Mouse (Mus musculus) E14TG2a.4 (cell line): ENCODE measurements around the gene Nup107.

ENCODE experiments used
- H3K27me3 ChIP-seq: 2 replicates; pipeline ENCODE4 v1.6.1; 2014; ENCODE audit warnings: low read length, control low read depth; ENCODE audit not compliant: insufficient read depth
- H3K36me3 ChIP-seq: 2 replicates; pipeline ENCODE4 v1.6.1; 2014; ENCODE audit warnings: low read length, control low read depth; ENCODE audit not compliant: insufficient read depth
- H3K4me1 ChIP-seq: replicated peaks from 2 replicates; pipeline ENCODE4 v1.6.1; 2014; ENCODE audit warnings: low read depth, low read length, control low read depth
- H3K4me3 ChIP-seq: replicated peaks from 2 replicates; pipeline ENCODE4 v1.5.1; 2014; ENCODE audit warnings: mild to moderate bottlenecking, low read length
- H3K9me3 ChIP-seq: 2 replicates; pipeline ENCODE4 v1.6.1; 2014; ENCODE audit warnings: low read length, control low read depth
- CTCF ChIP-seq: conservative IDR thresholded peaks from 2 replicates; pipeline ENCODE4 v1.5.1; 2014; ENCODE audit warnings: low read length
- NANOG ChIP-seq: IDR thresholded peaks from 2 replicates; pipeline ENCODE4 v1.6.1; 2014; ENCODE audit warnings: borderline replicate concordance, low read length, mixed read lengths
- POU5F1 ChIP-seq: IDR thresholded peaks from 2 replicates; pipeline ENCODE4 v1.6.1; 2014; ENCODE audit warnings: low read length, borderline replicate concordance

The Nup107 gene

GRCm38 (mm10) chr10:117778951-117779350 lies 13.6 kb downstream of the Nup107 start:
- peaks cover 20% of the 10 kb centered on the region for H3K4me1 ChIP-seq
- TF ChIP-seq CTCF (no peak), NANOG (no peak), POU5F1 (no peak)
- no peak overlapping the region for H3K4me3 ChIP-seq
- H3K27me3 ChIP-seq, result no peaks in the 10 kb centered on the region
- no peaks in the 10 kb centered on the region for H3K9me3 ChIP-seq
- H3K36me3 ChIP-seq, result peaks cover 98% of the 10 kb centered on the region

GRCm38 (mm10) chr10:117778328-117778910 lies 14.1 kb downstream of the Nup107 start:
- Histone ChIP-seq H3K4me3 (no peak overlapping the region), H3K27me3 (no peaks in the 10 kb centered on the region), H3K9me3 (no peaks in the 10 kb centered on the region), H3K36me3 (peaks cover 98% of the 10 kb centered on the region), H3K4me1 (peaks cover 20% of the 10 kb centered on the region)
- no peak for TF ChIP-seq CTCF
- no peak for TF ChIP-seq POU5F1
- no peak for TF ChIP-seq NANOG

GRCm38 (mm10) chr10:117777501-117778327 lies 14.8 kb downstream of the Nup107 start:
- TF ChIP-seq NANOG (no peak), CTCF (no peak), POU5F1 (no peak)

GRCm38 (mm10) chr10:117777103-117777470 lies 15.4 kb downstream of the Nup107 start:
- Histone ChIP-seq H3K27me3 (no peaks in the 10 kb centered on the region), H3K4me1 (peaks cover 20% of the 10 kb centered on the region), H3K9me3 (no peaks in the 10 kb centered on the region), H3K4me3 (no peak overlapping the region), H3K36me3 (peaks cover 98% of the 10 kb centered on the region)
- no peak for TF ChIP-seq POU5F1
- no peak for TF ChIP-seq NANOG
- TF ChIP-seq CTCF, result no peak

More at GRCm38 (mm10) chr10:117777501-117778327, 14.8 kb downstream of the Nup107 start:
- Histone ChIP-seq H3K36me3 (peaks cover 98% of the 10 kb centered on the region), H3K4me3 (no peak overlapping the region), H3K4me1 (peaks cover 20% of the 10 kb centered on the region), H3K27me3 (no peaks in the 10 kb centered on the region), H3K9me3 (no peaks in the 10 kb centered on the region)

- peaks cover 20% of the 10 kb centered on the region for H3K4me1 ChIP-seq
- no peak for TF ChIP-seq NANOG
- TF ChIP-seq CTCF, result no peak
- TF ChIP-seq POU5F1, result no peak
- no peak overlapping the region for H3K4me3 ChIP-seq
- H3K36me3 ChIP-seq, result peaks cover 98% of the 10 kb centered on the region
- H3K9me3 ChIP-seq, result no peaks in the 10 kb centered on the region
- H3K27me3 ChIP-seq, result no peaks in the 10 kb centered on the region
These were observed 16.0 kb downstream of the Nup107 start for GRCm38 (mm10) chr10:117776281-117777102.

- no peak overlapping the region for H3K4me3 ChIP-seq
- TF ChIP-seq POU5F1, result no peak
- TF ChIP-seq NANOG, result no peak
- no peak for TF ChIP-seq CTCF
- H3K9me3 ChIP-seq, result no peaks in the 10 kb centered on the region
- H3K4me1 ChIP-seq, result peaks cover 20% of the 10 kb centered on the region
- no peaks in the 10 kb centered on the region for H3K27me3 ChIP-seq
- H3K36me3 ChIP-seq, result peaks cover 98% of the 10 kb centered on the region
These were observed 16.9 kb downstream of the Nup107 start for GRCm38 (mm10) chr10:117775401-117776144.

GRCm38 (mm10) chr10:117774817-117775120 lies 17.7 kb downstream of the Nup107 start:
- peaks cover 20% of the 10 kb centered on the region for H3K4me1 ChIP-seq
- no peak overlapping the region for H3K4me3 ChIP-seq
- H3K36me3 ChIP-seq, result peaks cover 98% of the 10 kb centered on the region
- H3K27me3 ChIP-seq, result no peaks in the 10 kb centered on the region
- no peaks in the 10 kb centered on the region for H3K9me3 ChIP-seq
- no peak for TF ChIP-seq NANOG
- TF ChIP-seq POU5F1, result no peak

GRCm38 (mm10) chr10:117774011-117774816 lies 18.3 kb downstream of the Nup107 start:
- Histone ChIP-seq H3K9me3 (no peaks in the 10 kb centered on the region), H3K36me3 (peaks cover 98% of the 10 kb centered on the region), H3K4me1 (peaks cover 19% of the 10 kb centered on the region), H3K4me3 (no peak overlapping the region), H3K27me3 (no peaks in the 10 kb centered on the region)
- TF ChIP-seq CTCF, result no peak
- no peak for TF ChIP-seq POU5F1
- no peak for TF ChIP-seq NANOG
